Mouse (Mus musculus) E14TG2a.4 (cell line): ENCODE results near the gene Zfhx3.
A peak's percentile ranks its signal among the peaks of the same experiment; 100 is the strongest.

ENCODE experiments used
- H3K27me3 ChIP-seq: 2 replicates; pipeline ENCODE4 v1.6.1; 2014; ENCODE audit warnings: low read length, control low read depth; ENCODE audit not compliant: insufficient read depth
- H3K36me3 ChIP-seq: 2 replicates; pipeline ENCODE4 v1.6.1; 2014; ENCODE audit warnings: low read length, control low read depth; ENCODE audit not compliant: insufficient read depth
- H3K4me1 ChIP-seq: replicated peaks from 2 replicates; pipeline ENCODE4 v1.6.1; 2014; ENCODE audit warnings: low read depth, low read length, control low read depth
- H3K4me3 ChIP-seq: replicated peaks from 2 replicates; pipeline ENCODE4 v1.5.1; 2014; ENCODE audit warnings: mild to moderate bottlenecking, low read length
- H3K9me3 ChIP-seq: 2 replicates; pipeline ENCODE4 v1.6.1; 2014; ENCODE audit warnings: low read length, control low read depth
- CTCF ChIP-seq: conservative IDR thresholded peaks from 2 replicates; pipeline ENCODE4 v1.5.1; 2014; ENCODE audit warnings: low read length
- NANOG ChIP-seq: IDR thresholded peaks from 2 replicates; pipeline ENCODE4 v1.6.1; 2014; ENCODE audit warnings: borderline replicate concordance, low read length, mixed read lengths
- POU5F1 ChIP-seq: IDR thresholded peaks from 2 replicates; pipeline ENCODE4 v1.6.1; 2014; ENCODE audit warnings: low read length, borderline replicate concordance

Gene Zfhx3

DNA sequence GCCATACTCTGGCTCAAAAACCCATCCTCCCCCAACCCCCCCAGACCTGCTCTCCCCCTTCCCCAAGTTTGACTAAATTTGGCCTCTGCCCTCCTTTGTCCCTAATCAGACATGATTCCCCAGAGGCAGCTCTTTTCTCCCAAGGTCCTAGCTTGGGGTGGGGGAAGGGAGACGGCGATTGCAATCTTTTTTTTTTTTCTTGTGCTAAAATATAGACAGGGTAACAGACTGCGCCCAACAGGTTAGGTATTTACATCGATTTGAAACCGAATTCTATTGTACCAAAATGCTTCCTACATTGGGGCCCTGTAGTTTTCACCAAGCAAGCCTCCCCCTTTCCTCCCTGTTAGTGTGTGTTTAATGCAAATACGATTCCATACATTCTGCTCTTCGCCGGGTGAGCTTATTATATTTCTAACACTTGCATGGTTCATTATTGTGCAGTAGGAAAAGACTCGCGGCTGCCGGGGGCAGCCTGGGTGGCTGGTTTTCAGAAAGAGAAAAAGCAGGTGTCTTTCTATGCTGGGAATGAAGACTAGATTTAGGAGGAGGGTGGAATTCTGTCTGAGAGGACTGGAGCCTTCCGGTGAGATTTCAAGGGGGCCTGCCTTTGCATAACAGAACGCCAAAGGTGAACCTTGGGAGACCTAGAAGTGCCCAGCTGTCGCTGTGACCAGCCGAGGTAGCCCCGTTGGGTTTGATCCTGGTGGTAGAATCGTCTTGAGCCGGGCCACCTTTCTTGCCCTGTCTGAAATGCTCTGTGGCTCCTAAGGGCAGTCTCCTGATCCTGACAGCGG lies 771.1 kb downstream of the Zfhx3 start:
- TF ChIP-seq POU5F1: no peak
- no peak for TF ChIP-seq CTCF
- no peak for TF ChIP-seq NANOG
- Histone ChIP-seq H3K9me3 (no peaks in the 10 kb centered on the region), H3K4me1 (peaks cover 84% of the 10 kb centered on the region), H3K4me3 (peak overlapping the region; percentile 88; the same call in 1 of the 2 replicates), H3K36me3 (no peaks in the 10 kb centered on the region), H3K27me3 (peaks cover 70% of the 10 kb centered on the region)

DNA sequence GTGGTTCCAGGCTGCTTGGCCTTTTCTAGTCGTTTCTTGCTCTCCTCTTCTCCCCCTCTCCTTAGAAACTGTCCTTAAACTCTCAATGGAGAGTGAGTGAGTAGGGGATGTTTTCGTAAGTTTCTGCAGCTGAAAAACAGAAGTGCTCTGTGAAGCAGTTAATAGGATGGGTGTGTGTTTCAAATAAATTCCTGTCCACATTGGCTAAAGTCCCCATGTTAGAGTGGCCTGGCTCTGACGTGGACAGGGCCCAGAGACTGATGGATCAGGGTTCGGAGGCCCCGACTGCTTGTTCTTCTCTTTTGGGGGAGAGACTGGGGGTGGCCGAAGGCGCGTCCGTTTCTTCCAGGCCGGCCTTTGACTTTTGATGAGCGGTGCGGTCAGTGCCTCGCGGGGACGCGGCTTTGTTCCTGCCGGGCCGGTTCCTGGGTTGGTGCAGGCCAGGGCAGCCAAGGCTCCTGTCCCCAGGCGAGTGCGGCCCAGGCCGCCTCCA lies 771.7 kb downstream of the Zfhx3 start:
- Histone ChIP-seq H3K4me1 (peaks cover 85% of the 10 kb centered on the region), H3K27me3 (peaks cover 72% of the 10 kb centered on the region), H3K4me3 (peak overlapping the region; percentile 88), H3K36me3 (no peaks in the 10 kb centered on the region), H3K9me3 (no peaks in the 10 kb centered on the region)
- TF ChIP-seq POU5F1: no peak
- no peak for TF ChIP-seq NANOG
- TF ChIP-seq CTCF: no peak

DNA sequence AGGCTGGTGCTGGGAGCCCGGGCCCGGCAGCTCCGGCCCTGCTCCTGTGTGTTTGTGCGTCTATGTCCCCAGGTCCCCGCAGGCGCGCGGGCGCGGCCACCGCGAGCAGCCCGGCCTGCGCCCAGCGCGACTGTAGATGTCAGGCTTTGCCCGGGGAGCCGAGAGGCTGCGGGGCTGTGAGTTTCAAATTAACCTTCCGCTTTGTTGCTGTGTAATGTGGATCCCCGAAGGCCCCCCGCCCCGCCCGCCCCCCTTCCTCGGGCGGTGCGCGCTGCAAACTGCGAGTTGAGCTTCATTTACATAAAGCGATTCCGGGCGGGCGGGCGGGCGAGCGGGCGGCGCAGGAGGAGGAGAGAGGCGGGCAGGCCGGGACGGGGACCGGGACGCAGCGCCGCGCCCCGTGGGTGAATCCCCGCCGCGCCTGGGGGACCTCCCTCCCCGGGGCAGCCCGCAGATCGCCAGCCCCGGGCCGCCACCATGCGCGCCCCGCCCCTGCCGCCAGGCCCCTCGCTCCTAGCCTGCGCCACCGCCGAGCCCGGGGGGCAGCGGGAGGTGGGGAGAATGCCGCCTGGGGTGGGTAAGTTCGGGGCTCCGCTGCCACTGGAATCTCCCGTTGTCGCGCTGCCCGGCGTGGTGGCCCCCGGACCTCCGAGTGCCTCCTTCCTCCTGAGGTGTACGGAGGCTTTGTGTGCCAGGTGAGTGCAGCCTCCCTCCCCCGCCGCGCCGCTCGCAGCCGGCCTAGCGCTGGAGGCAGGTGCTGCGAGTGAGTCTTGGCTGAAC lies 772.4 kb downstream of the Zfhx3 start:
- Histone ChIP-seq H3K9me3 (no peaks in the 10 kb centered on the region), H3K4me1 (peaks cover 86% of the 10 kb centered on the region), H3K36me3 (no peaks in the 10 kb centered on the region), H3K4me3 (peak overlapping the region; percentile 88), H3K27me3 (peaks cover 74% of the 10 kb centered on the region)
- TF ChIP-seq CTCF: no peak
- no peak for TF ChIP-seq POU5F1
- no peak for TF ChIP-seq NANOG

DNA sequence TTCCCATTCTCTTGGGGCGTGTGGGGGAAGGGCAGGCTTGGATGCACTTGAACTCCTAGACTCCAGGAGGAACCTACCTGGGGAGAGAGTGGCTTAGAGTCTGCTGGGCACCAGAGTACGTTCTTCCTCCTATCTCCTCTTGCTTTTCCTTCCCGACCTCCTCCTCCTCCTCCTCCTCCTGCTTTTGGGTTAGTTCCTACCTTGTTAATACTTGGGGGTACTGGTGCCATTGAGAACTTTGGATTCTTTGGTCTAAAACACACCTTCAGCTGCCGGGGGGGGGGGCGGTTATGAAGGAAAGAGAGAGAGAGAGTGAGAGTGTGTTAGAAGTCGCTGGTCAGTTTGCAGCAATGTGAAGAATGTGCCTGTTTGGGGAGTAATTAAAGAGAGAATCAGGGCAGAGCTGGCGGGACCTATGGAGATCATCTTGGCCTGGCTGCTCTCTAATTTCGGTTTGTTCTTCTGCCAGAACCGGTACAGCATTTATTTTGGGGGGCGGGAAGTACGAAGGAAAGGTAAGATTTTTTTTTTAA lies 773.0 kb downstream of the Zfhx3 start:
- peaks cover 77% of the 10 kb centered on the region for H3K27me3 ChIP-seq
- no peaks in the 10 kb centered on the region for H3K36me3 ChIP-seq
- H3K4me3 ChIP-seq: peak overlapping the region; percentile 88
- H3K9me3 ChIP-seq: no peaks in the 10 kb centered on the region
- H3K4me1 ChIP-seq: peaks cover 87% of the 10 kb centered on the region
- no peak for TF ChIP-seq NANOG
- TF ChIP-seq CTCF: no peak
- TF ChIP-seq POU5F1: no peak

DNA sequence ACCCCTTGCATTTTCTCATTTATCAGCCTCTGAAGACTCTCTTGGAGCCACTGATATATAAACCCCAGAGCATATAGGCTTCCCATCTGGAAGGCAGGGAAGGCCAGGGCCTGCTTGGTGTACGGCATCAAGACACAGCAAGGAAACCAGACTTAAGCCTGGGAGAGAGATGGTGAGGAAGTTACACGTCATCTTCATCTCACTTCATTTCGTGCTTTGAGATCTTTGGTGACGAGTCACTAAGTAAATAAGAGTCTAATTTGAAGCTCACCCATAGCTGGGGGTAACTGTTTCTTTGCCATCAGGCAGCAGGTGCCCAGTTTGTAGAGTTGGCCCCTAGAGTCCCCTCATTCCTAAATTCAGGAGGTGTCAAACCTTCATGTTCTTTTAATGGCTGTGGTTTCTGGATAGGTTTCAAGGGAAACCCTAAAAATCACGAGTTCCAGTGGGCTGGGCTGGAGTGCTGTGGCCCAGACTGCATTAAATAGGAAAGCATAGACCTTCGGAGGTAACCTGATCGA lies 773.9 kb downstream of the Zfhx3 start:
- TF ChIP-seq NANOG: no peak
- TF ChIP-seq CTCF: no peak
- no peak for TF ChIP-seq POU5F1
- 0 out of 2 replicates have a peak overlapping the region, but pooled peaks have one; percentile 10 for H3K4me3 ChIP-seq
- no peaks in the 10 kb centered on the region for H3K36me3 ChIP-seq
- no peaks in the 10 kb centered on the region for H3K9me3 ChIP-seq
- peaks cover 87% of the 10 kb centered on the region for H3K4me1 ChIP-seq
- H3K27me3 ChIP-seq: peaks cover 77% of the 10 kb centered on the region

DNA sequence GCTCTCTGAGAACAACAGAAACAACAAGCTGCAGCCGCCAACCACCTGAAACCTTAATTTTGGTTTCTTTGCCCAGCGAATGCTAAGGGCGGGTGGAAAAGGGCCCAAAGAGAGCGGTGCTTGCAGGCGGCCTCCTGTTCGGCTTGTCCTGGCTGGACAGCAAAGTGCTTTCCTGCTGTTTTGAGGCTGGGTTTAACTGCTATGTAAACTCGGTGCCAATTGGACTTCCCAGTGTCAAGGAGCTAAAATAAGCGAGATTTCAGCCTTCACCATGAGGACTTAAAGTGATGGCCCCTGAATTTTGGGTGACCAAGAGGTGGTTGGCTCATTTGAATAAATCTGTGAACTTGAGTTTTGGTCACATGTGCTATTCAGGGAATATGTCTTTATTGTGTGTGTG lies 775.1 kb downstream of the Zfhx3 start:
- Histone ChIP-seq H3K9me3 (no peaks in the 10 kb centered on the region), H3K4me3 (no peak overlapping the region), H3K27me3 (peaks cover 67% of the 10 kb centered on the region), H3K36me3 (no peaks in the 10 kb centered on the region), H3K4me1 (peaks cover 88% of the 10 kb centered on the region)
- TF ChIP-seq CTCF (no peak), NANOG (no peak), POU5F1 (no peak)

DNA sequence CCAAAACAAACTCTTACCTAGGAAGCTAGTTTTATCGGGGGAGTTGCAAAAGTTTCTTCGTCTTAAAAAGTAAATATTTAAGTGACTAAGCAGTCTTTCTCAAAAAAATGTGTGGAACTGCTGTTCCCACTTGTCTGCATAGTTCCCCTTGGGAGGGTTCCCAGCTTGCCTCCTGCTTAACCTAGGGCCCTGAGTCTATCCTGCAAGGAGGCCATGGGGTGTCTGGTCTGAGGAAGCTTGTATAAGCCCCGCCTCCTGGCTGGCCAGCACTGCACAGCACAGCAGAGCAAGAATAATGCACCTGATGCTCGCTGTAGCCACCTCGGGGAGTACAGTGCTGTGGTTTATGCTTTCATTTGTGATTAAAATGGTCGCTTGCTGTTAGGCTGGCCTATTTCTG lies 775.6 kb downstream of the Zfhx3 start:
- Histone ChIP-seq H3K36me3 (no peaks in the 10 kb centered on the region), H3K9me3 (no peaks in the 10 kb centered on the region), H3K4me1 (peaks cover 85% of the 10 kb centered on the region), H3K27me3 (peaks cover 62% of the 10 kb centered on the region), H3K4me3 (no peak overlapping the region; the same call in 1 of the 2 replicates)
- TF ChIP-seq POU5F1 (no peak), NANOG (no peak), CTCF (no peak)

DNA sequence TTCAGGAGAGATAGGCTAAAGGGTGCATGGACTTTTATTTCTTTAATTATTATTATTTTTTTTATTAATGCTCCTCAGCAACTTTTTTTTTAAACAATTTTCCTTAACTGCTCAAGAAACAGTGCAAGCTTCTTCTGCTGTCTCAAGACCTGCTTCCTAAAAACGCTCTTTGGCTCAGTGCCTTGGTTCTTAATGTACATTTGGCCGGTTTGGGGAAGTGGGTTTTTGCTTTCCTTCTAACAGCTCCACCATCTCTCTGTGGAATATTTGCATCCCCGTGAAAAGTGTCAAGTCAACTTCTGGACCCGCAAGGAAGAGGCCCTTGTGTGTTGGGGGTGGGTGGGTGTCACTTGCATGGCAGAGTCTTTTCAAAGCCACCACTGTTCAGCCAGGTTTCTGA lies 778.4 kb downstream of the Zfhx3 start:
- no peaks in the 10 kb centered on the region for H3K36me3 ChIP-seq
- peaks cover 48% of the 10 kb centered on the region for H3K27me3 ChIP-seq
- no peak overlapping the region for H3K4me3 ChIP-seq
- H3K9me3 ChIP-seq: no peaks in the 10 kb centered on the region
- H3K4me1 ChIP-seq: peaks cover 93% of the 10 kb centered on the region
- TF ChIP-seq CTCF: no peak
- no peak for TF ChIP-seq POU5F1
- no peak for TF ChIP-seq NANOG
